Mouse (Mus musculus) forebrain, embryonic 15.5 days (tissue): Measurements from ENCODE around the gene Rbms2. TPM values are rescaled to one million over a fixed set of nuclear protein-coding genes. Genes with fewer than 3 reads are reported as not detected.
"Not testable (repeated sequence)": the region's sequence is repeated elsewhere in the genome, so short reads cannot be mapped to it uniquely, and the experiment has no call there.

ENCODE experiments used
- ATAC-seq: fragments of 200-750 bp; cut with Nextera tagmentation; replicated peaks from 2 replicates; pipeline ENCODE4 v1.8.0; 2017; ENCODE audit warnings: mild to moderate bottlenecking, moderate TSS enrichment, moderate library complexity
- H3K27ac ChIP-seq: fragments of 300-500 bp; sonication (generic); replicated peaks from 2 replicates; pipeline ENCODE4 v1.5.1; 2015; ENCODE audit warnings: mild to moderate bottlenecking, inconsistent platforms
- H3K27me3 ChIP-seq: fragments of 300-500 bp; sonication (generic); 2 replicates; pipeline ENCODE4 v1.6.1; 2015; ENCODE audit warnings: inconsistent platforms
- H3K36me3 ChIP-seq: fragments of 300-500 bp; sonication (generic); 2 replicates; pipeline ENCODE4 v1.6.1; 2015; ENCODE audit warnings: mild to moderate bottlenecking, inconsistent platforms
- H3K4me1 ChIP-seq: fragments of 300-500 bp; sonication (generic); 2 replicates; pipeline ENCODE4 v1.6.1; 2015; ENCODE audit warnings: inconsistent platforms
- H3K4me2 ChIP-seq: fragments of 300-500 bp; sonication (generic); replicated peaks from 2 replicates; pipeline ENCODE4 v1.6.1; 2015; ENCODE audit warnings: mild to moderate bottlenecking, inconsistent platforms
- H3K4me3 ChIP-seq: fragments of 300-500 bp; sonication (generic); 2 replicates; pipeline ENCODE4 v1.5.1; 2015; ENCODE audit warnings: mild to moderate bottlenecking, inconsistent platforms
- H3K9ac ChIP-seq: fragments of 300-500 bp; sonication (generic); replicated peaks from 2 replicates; pipeline ENCODE4 v1.6.1; 2015; ENCODE audit warnings: mild to moderate bottlenecking, inconsistent platforms
- H3K9me3 ChIP-seq: fragments of 300-500 bp; sonication (generic); 2 replicates; pipeline ENCODE4 v1.6.1; 2016; ENCODE audit warnings: inconsistent platforms
- WGBS: fragments of 180-500 bp; shearing (Covaris S2); methylation state at CpG from one replicate; pipeline ENCODE4 v1.1.7; 2015; ENCODE audit warnings: mixed read lengths; 5-methylcytosine and 5-hydroxymethylcytosine counted together
- polyA plus RNA-seq: library from polyadenylated mRNA; unstranded; fragments of >200 nt; fragmentation: Nextera tagmentation; extraction: Ambion mirVana; gene quantifications from 2 replicates; pipeline ENCODE4 v1.2.1, GENCODE M21; 2015

Rbms2 gene
- 7.9 and 9.0 TPM in 2 replicates for polyA plus RNA-seq

DNA sequence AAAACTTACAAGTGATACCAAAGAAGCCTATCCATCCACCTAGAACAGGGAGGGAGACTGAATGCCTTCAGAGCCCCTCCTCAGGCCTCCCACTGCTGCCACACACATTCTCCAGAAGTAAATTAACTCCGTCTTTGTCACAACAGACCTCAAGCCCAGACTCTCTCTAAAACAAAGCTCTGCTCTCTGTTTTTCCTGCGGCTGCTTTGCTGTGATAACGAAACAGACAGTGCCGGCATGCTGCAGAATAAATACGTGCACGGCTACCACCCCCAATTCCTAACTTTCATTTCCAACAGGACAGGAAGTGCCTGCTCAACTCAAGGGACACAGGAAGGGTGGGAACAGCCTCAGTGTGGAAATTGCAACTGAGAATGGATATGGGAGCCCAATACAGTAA, at the start of gene Rbms2:
TSS of gene Rbms2 (minus strand) at position 309 of the 400 bp plus-strand sequence.
- H3K27ac ChIP-seq: no peak within 1 kb of the TSS
- H3K4me3 ChIP-seq: no peak within 1 kb of the TSS; the same call in 1 of the 2 replicates
- no peaks in the 10 kb centered on the region for H3K9me3 ChIP-seq
- no peak for ATAC-seq
- peaks cover 15% of the 10 kb centered on the region for H3K4me1 ChIP-seq
- H3K4me2 ChIP-seq: no peak within 1 kb of the TSS
- 0% methylated on average over 6 of the region's 6 CpGs for WGBS
- H3K27me3 ChIP-seq: no peaks in the 10 kb centered on the region
- no peak within 1 kb of the TSS; the same call in 1 of the 2 replicates for H3K9ac ChIP-seq
- no peaks in the 10 kb centered on the region for H3K36me3 ChIP-seq

DNA sequence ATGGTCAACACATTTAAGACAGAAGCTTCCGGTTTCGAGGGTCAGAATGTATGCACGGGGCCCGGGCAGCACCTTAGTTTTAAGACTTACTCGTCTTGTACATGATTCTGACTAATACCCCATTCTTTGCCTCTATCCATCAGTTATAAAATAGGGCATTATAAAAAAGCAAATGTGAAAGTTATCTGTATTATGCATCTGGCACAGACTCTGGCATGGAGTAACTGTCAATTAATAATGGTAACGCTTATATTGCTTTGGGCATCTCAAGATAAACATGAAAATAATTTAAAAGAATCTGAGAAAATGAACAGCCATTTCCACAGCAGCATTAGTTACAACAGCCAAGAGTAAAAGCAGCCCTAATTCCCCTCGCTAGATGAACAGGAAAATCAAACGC, 47.9 kb upstream of the Rbms2 start:
- Histone ChIP-seq H3K9me3 (no peaks in the 10 kb centered on the region), H3K4me1 (peaks cover 13% of the 10 kb centered on the region), H3K9ac (no peak overlapping the region), H3K4me2 (no peak overlapping the region), H3K4me3 (no peak overlapping the region), H3K27ac (no peak overlapping the region), H3K27me3 (no peaks in the 10 kb centered on the region), H3K36me3 (no peaks in the 10 kb centered on the region)
- WGBS: 91% methylated on average over 8 of the region's 8 CpGs
- ATAC-seq: no peak

DNA sequence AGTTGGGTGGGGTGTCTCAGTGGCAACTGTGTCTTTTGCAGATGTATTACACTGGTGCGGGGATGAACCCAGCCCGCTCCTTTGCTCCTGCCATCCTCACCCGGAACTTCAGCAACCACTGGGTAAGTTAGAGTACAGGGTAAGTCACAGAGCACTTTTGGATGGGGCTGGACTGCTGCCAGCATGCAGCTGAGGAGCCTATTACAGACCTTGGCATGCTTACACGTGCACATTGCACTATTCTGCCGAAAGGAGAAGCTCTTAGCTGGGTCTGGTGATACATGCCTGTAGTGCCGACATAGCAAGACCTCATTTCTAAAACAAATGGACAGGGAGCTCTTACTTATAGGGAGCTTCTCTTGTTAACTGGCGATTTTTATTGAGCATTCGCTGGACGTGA, 47.5 kb upstream of the Rbms2 start:
- 74% methylated on average over 9 of the region's 9 CpGs for whole genome bisulfite sequencing
- no peak for ATAC-seq
- Histone ChIP-seq H3K27ac (no peak overlapping the region), H3K4me3 (no peak overlapping the region), H3K36me3 (no peaks in the 10 kb centered on the region), H3K4me1 (peaks cover 8% of the 10 kb centered on the region), H3K9me3 (no peaks in the 10 kb centered on the region), H3K9ac (no peak overlapping the region), H3K27me3 (no peaks in the 10 kb centered on the region), H3K4me2 (no peak overlapping the region)

GRCm38 (mm10) chr10:128225538-128225937, 45.4 kb upstream of the Rbms2 start, which contains the start of gene Mip:
TSS of gene Mip (plus strand) at chr10:128225838.
- ATAC-seq: no peak
- Histone ChIP-seq H3K4me3 (no peak within 1 kb of the TSS), H3K4me2 (no peak within 1 kb of the TSS), H3K9me3 (no peaks in the 10 kb centered on the region), H3K9ac (no peak within 1 kb of the TSS), H3K36me3 (no peaks in the 10 kb centered on the region), H3K27me3 (no peaks in the 10 kb centered on the region), H3K4me1 (no peaks in the 10 kb centered on the region), H3K27ac (no peak within 1 kb of the TSS)
- 26% methylated on average over 4 of the region's 4 CpGs for WGBS

- no peak for ATAC-seq
- H3K9ac ChIP-seq: no peak overlapping the region
- no peaks in the 10 kb centered on the region for H3K36me3 ChIP-seq
- H3K27me3 ChIP-seq: no peaks in the 10 kb centered on the region
- H3K9me3 ChIP-seq: no peaks in the 10 kb centered on the region
- no peak overlapping the region for H3K27ac ChIP-seq
- no peak overlapping the region for H3K4me2 ChIP-seq
- no peak overlapping the region for H3K4me3 ChIP-seq
- WGBS: 29% methylated on average over 5 of the region's 5 CpGs
- H3K4me1 ChIP-seq: no peaks in the 10 kb centered on the region
Measured at GRCm38 (mm10) chr10:128225064-128225463, 45.0 kb upstream of the Rbms2 start.

- H3K9ac ChIP-seq: no peak overlapping the region
- H3K4me1 ChIP-seq: no peaks in the 10 kb centered on the region
- WGBS: 74% methylated on average over 16 of the region's 16 CpGs
- no peaks in the 10 kb centered on the region for H3K36me3 ChIP-seq
- no peak overlapping the region for H3K27ac ChIP-seq
- H3K4me2 ChIP-seq: no peak overlapping the region
- H3K4me3 ChIP-seq: no peak overlapping the region
- no peaks in the 10 kb centered on the region for H3K9me3 ChIP-seq
- no peaks in the 10 kb centered on the region for H3K27me3 ChIP-seq
- no peak for ATAC-seq
Measured at GRCm38 (mm10) chr10:128221533-128222286, 41.6 kb upstream of the Rbms2 start.

- ATAC-seq: no peak
- peaks cover under 1% of the 10 kb centered on the region; the same call in 1 of the 2 replicates for H3K27me3 ChIP-seq
- no peaks in the 10 kb centered on the region for H3K9me3 ChIP-seq
- WGBS: 95% methylated on average over 18 of the region's 18 CpGs
- H3K4me2 ChIP-seq: no peak overlapping the region
- no peak overlapping the region for H3K9ac ChIP-seq
- no peaks in the 10 kb centered on the region for H3K4me1 ChIP-seq
- H3K4me3 ChIP-seq: no peak overlapping the region
- H3K27ac ChIP-seq: no peak overlapping the region
- no peaks in the 10 kb centered on the region for H3K36me3 ChIP-seq
Measured at GRCm38 (mm10) chr10:128218387-128219117, 38.5 kb upstream of the Rbms2 start.

DNA sequence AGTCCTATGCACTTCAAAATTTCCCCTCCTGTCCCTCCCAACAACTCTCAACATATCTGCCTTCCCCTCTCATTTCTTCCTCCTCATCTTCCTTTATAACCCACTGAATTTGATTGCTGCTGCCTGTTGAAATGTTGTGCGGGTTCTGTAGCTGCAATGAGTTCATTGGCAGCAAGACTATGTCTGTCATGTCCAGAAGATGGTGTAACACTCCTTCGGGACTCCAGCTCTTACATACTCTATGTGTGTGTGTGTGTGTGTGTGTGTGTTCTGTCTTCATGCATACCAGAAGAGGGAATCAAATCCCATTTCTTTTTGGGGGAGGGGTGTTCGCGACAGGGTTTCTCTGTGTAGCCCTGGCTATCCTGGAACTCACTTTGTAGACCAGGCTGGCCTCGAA, 34.9 kb upstream of the Rbms2 start:
- Histone ChIP-seq H3K4me2 (no peak overlapping the region), H3K9ac (no peak overlapping the region), H3K36me3 (no peaks in the 10 kb centered on the region), H3K9me3 (no peaks in the 10 kb centered on the region), H3K27me3 (peaks cover 3% of the 10 kb centered on the region; the same call in 1 of the 2 replicates), H3K4me1 (peaks cover 16% of the 10 kb centered on the region), H3K4me3 (no peak overlapping the region), H3K27ac (no peak overlapping the region)
- WGBS: 87% methylated on average over 5 of the region's 5 CpGs
- ATAC-seq: no peak

DNA sequence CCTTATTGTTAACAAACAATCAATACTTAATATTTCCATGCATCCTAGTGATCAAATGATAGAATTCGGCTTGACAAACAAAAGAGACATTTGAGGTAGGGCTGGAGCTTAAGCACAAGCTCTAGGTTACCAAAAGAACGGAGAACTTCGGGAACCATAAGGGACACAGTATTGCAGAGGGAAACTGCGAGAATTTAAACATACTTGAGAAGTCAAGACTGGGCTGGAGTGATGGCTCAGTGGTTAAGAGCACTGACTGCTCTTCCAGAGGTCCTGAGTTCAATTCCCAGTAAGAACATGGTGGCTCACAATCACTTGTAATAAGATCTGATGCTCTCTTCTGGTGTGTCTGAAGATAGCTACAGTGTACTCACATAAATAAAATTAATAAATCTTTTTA, 34.0 kb upstream of the Rbms2 start:
- H3K27me3 ChIP-seq, H3K9ac ChIP-seq, H3K4me3 ChIP-seq, H3K36me3 ChIP-seq, H3K27ac ChIP-seq, H3K9me3 ChIP-seq, H3K4me2 ChIP-seq, ATAC-seq: not testable (repeated sequence)
- 93% methylated on average over 4 of the region's 4 CpGs for WGBS
- H3K4me1 ChIP-seq: peaks cover 18% of the 10 kb centered on the region

DNA sequence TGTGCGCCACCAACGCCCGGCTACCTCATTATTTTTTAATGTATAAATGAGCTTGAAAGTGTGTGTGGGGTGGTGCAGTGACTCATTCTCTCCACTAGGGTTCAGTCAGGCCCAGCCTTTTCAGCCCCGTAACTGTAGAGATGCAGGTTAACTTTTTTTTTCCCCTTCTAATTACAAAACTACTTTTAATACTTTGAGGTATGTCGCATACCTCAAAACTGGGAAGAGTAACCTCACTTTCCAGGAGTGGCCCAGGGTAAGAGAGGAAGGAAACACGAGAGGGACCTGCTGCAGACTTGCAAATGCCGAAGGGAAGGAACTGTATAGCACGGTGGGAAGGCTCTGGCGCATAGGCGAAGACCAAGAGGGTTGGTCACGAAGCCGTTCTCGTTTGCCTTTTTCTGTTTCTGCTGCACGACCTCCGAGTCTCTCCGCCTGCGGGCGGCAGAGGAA, 32.8 kb upstream of the Rbms2 start:
- H3K4me2 ChIP-seq: peak overlapping the region; percentile 38
- no peaks in the 10 kb centered on the region for H3K9me3 ChIP-seq
- H3K4me1 ChIP-seq: peaks cover 18% of the 10 kb centered on the region
- H3K4me3 ChIP-seq: peak overlapping the region; percentile 13
- ATAC-seq: no peak
- 2% methylated on average over 18 of the region's 18 CpGs for WGBS
- H3K9ac ChIP-seq: no peak overlapping the region
- no peak overlapping the region for H3K27ac ChIP-seq
- H3K27me3 ChIP-seq: peaks cover 3% of the 10 kb centered on the region; the same call in 1 of the 2 replicates
- no peaks in the 10 kb centered on the region for H3K36me3 ChIP-seq

DNA sequence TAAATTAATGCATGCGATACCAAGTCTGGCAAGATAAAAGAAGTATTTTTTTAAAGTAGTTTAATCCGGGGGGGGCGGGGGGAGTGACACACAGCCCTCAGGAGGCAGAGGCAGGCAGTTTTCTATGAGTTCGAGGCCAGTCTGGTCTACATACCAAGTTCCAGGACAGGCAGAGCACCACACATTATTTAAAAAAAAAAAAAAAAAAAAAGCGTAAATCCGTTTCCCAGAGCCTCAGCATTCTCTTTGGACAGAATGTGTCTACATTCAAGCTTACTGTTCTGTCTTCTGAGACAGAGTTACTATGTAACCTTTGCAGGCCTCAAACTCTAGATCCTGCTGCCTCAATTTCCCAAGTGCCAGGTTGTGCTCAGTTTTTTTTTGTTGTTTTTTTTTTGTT, 32.1 kb upstream of the Rbms2 start:
- peak; percentile 16 for ATAC-seq
- H3K27ac ChIP-seq: 0 out of 2 replicates have a peak overlapping the region, but pooled peaks have one; percentile 65

More for the DNA sequence above, 32.1 kb upstream of the Rbms2 start:
- Histone ChIP-seq H3K9me3 (no peaks in the 10 kb centered on the region), H3K27me3 (peaks cover 3% of the 10 kb centered on the region; the same call in 1 of the 2 replicates), H3K9ac (peak overlapping the region; percentile 55), H3K4me1 (peaks cover 18% of the 10 kb centered on the region), H3K4me3 (peak overlapping the region; percentile 59), H3K4me2 (peak overlapping the region; percentile 76), H3K36me3 (no peaks in the 10 kb centered on the region)
- 55% methylated on average over 6 of the region's 6 CpGs for WGBS
